Mouse (Mus musculus): ENCODE measurements around the gene Pyroxd2. TPM values are rescaled to one million over a fixed set of nuclear protein-coding genes. Genes with fewer than 3 reads are reported as not detected.
"Not testable (repeated sequence)": the region's sequence is repeated elsewhere in the genome, so short reads cannot be mapped to it uniquely, and the experiment has no call there.

Pyroxd2 gene
- polyA plus RNA-seq (2015; fragmentation: Nextera tagmentation; extraction: Ambion mirVana): 2.5 and 3.0 TPM in 2 replicates

DNA sequence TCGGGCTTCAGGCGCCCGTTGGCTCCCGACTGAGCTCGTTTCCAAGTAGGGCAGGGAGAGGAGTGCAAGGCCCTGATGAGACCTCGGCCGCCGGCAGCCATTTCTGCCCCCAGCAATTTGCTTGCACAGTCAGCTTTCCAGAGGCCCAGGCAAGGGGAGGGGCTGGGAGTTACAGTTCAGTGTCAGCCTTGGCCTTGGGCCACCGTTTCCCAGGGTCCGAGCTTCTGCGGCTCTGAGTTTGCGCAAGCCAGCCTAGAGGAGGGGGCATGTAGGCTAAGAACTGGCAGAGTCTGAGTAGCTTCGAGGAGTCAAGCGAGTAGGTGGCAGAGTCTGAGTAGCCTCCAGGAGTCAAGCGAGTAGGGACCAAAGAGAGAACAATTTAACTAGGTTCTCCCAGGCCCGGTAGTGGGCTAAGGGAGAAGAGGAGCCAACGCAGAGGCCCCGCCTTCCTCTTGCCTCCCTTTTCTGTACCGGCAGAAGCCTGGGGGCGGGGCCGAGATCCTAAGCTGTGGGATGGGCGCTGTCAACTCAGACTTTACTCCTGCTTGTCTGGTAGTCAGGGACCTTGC lies at the start of gene Pyroxd2:
Gene Pyroxd2 (minus strand): TSS at position 413 of the 569 bp plus-strand sequence.
- Histone ChIP-seq H3K36me3 (ENCODE audit: control insufficient read depth, insufficient read depth, low read length) (no peaks in the 10 kb centered on the region), H3K27me3 (replicated peaks; ENCODE audit: control insufficient read depth, insufficient read depth, low read length) (no peaks in the 10 kb centered on the region), H3K4me2 (ENCODE audit: low read length) (peak within 1 kb of the TSS; percentile 68), H3K4me3 (ENCODE audit: low read length) (peak within 1 kb of the TSS; percentile 42), H3K9ac (ENCODE audit: low read depth, low read length) (peak within 1 kb of the TSS; percentile 68), H3K4me1 (ENCODE audit: control insufficient read depth, insufficient read depth, low read depth, low read length) (peaks cover 14% of the 10 kb centered on the region), H3K27ac (ENCODE audit: low read depth, low read length) (peak within 1 kb of the TSS; percentile 72), H3K9me3 (ENCODE audit: control insufficient read depth, low read length) (no peaks in the 10 kb centered on the region)
- WGBS: 1% methylated on average over 22 of the region's 22 CpGs
- ATAC-seq: peak; percentile 89

DNA sequence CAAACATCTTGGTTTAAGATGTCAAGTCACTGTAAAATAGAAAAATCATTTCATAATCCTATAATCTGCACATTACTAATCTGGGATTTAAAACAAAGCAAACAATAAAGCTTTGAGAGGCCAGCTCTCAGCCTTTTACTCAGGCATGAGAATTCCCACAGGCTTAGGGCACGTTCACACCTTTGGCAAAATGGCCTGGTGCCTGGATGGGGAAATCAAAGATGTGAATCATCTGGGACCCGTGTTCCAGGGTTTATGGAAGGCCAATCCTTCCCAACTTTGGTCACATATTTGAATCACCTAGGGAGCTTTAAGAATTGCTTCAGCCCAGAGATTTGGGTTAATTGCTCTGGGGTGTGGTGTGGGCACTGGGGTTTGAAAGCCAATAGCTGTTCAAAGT lies 45.3 kb upstream of the Pyroxd2 start:
- Histone ChIP-seq H3K27ac (ENCODE audit: low read depth, low read length) (no peak overlapping the region), H3K36me3 (ENCODE audit: control insufficient read depth, insufficient read depth, low read length) (no peaks in the 10 kb centered on the region), H3K4me2 (ENCODE audit: low read length) (no peak overlapping the region), H3K4me1 (ENCODE audit: control insufficient read depth, insufficient read depth, low read depth, low read length) (peaks cover 8% of the 10 kb centered on the region), H3K9ac (ENCODE audit: low read depth, low read length) (no peak overlapping the region), H3K9me3 (ENCODE audit: control insufficient read depth, low read length) (no peaks in the 10 kb centered on the region), H3K4me3 (ENCODE audit: low read length) (no peak overlapping the region), H3K27me3 (replicated peaks; ENCODE audit: control insufficient read depth, insufficient read depth, low read length) (no peaks in the 10 kb centered on the region)
- WGBS: 76% methylated on average over 2 of the region's 2 CpGs
- no peak for ATAC-seq

DNA sequence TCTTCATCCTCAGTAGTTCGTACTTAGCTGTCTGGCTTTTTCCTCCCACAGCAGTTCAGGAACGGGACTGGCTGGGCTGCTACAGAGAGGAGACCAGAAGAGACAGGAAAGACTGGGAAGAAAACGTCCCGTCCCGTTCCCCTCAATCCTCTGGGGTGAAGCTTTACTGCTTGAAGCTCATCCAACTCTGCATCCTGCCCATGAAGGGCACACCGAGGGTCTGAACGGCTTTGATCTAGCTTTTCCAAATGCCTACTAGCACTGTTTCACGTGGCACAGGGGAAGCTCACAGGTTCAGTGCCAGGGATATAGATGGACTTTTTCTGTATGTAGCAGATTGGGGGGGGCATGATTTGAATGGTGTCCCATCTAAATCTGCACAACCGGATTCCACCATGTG lies 43.2 kb upstream of the Pyroxd2 start:
- no peak overlapping the region for H3K27ac ChIP-seq (ENCODE audit: low read depth, low read length)
- peak overlapping the region; percentile 96 for H3K4me2 ChIP-seq (ENCODE audit: low read length)
- 26% methylated on average over 9 of the region's 9 CpGs for WGBS
- no peaks in the 10 kb centered on the region for H3K27me3 ChIP-seq (replicated peaks; ENCODE audit: control insufficient read depth, insufficient read depth, low read length)
- peaks cover 8% of the 10 kb centered on the region for H3K4me1 ChIP-seq (ENCODE audit: control insufficient read depth, insufficient read depth, low read depth, low read length)
- peak overlapping the region; percentile 48 for H3K4me3 ChIP-seq (ENCODE audit: low read length)
- H3K36me3 ChIP-seq (ENCODE audit: control insufficient read depth, insufficient read depth, low read length): no peaks in the 10 kb centered on the region
- H3K9me3 ChIP-seq (ENCODE audit: control insufficient read depth, low read length): no peaks in the 10 kb centered on the region
- H3K9ac ChIP-seq (ENCODE audit: low read depth, low read length): no peak overlapping the region
- no peak for ATAC-seq

DNA sequence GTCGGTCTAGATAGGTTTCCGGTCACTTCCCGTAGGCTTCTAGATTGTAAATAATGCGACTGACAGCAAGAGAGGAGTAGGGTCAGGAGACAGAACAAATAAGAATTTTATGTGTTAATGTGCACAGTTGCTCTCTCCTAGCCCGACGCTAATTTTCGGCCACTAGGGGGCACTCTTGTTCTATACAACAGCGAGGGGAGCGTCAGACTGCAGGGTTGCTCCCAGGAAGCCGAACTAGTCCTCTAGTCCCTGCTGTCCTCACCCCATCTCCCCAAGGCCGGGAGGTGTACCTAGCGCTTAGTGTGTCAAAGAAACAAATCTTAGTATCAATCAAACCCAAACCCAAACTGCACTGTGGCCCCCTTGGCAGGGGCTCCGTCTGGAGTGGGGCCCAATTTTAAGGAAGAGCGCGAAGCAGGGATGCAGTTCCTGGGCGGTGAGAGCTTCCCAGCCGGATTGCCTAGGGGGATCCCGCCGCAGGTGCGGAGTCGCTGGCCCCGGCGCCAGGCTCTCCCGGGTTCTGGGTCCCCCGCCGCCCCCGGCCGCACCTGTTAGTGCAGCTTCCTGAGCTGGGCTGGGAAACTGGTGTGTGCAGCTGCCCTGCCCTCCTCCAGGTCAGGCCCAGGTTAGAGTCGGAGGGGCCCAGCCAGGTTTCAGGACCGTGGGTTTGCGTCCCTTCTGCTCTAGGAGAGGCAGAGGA lies 42.5 kb upstream of the Pyroxd2 start:
- peaks cover 8% of the 10 kb centered on the region for H3K4me1 ChIP-seq (ENCODE audit: control insufficient read depth, insufficient read depth, low read depth, low read length)
- H3K4me3 ChIP-seq (ENCODE audit: low read length): peak overlapping the region; percentile 48
- 2% methylated on average over 31 of the region's 31 CpGs for WGBS
- H3K36me3 ChIP-seq (ENCODE audit: control insufficient read depth, insufficient read depth, low read length): no peaks in the 10 kb centered on the region
- H3K9ac ChIP-seq (ENCODE audit: low read depth, low read length): peak overlapping the region; percentile 62
- H3K27ac ChIP-seq (ENCODE audit: low read depth, low read length): no peak overlapping the region
- peak overlapping the region; percentile 96 for H3K4me2 ChIP-seq (ENCODE audit: low read length)
- H3K9me3 ChIP-seq (ENCODE audit: control insufficient read depth, low read length): no peaks in the 10 kb centered on the region
- H3K27me3 ChIP-seq (replicated peaks; ENCODE audit: control insufficient read depth, insufficient read depth, low read length): no peaks in the 10 kb centered on the region
- ATAC-seq: peak; percentile 94

DNA sequence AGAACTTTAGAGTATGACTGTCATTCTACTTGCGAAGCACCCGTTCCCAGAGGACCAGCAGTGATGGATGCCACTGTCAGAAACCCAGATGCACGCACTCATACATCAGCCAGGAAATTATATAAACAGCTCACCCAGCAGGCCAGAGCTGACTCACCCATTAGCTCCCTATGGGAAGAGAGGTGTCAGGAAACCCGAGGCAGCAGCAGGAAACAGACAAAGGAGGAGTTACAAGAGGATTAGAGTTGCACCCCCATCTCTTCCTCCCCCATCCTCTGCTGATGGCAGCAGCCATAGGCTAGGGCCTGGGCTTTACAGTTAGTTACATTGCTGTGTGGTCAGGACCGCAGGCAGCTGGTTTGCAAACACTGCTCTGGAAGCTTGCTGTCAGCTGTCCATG lies 35.7 kb upstream of the Pyroxd2 start:
- H3K9ac ChIP-seq (ENCODE audit: low read depth, low read length): no peak overlapping the region
- no peaks in the 10 kb centered on the region for H3K36me3 ChIP-seq (ENCODE audit: control insufficient read depth, insufficient read depth, low read length)
- no peaks in the 10 kb centered on the region for H3K27me3 ChIP-seq (replicated peaks; ENCODE audit: control insufficient read depth, insufficient read depth, low read length)
- H3K4me3 ChIP-seq (ENCODE audit: low read length): no peak overlapping the region
- H3K4me1 ChIP-seq (ENCODE audit: control insufficient read depth, insufficient read depth, low read depth, low read length): peaks cover 7% of the 10 kb centered on the region
- 45% methylated on average over 5 of the region's 5 CpGs for WGBS
- H3K9me3 ChIP-seq (ENCODE audit: control insufficient read depth, low read length): no peaks in the 10 kb centered on the region
- no peak for ATAC-seq
- H3K27ac ChIP-seq (ENCODE audit: low read depth, low read length): no peak overlapping the region
- no peak overlapping the region for H3K4me2 ChIP-seq (ENCODE audit: low read length)

DNA sequence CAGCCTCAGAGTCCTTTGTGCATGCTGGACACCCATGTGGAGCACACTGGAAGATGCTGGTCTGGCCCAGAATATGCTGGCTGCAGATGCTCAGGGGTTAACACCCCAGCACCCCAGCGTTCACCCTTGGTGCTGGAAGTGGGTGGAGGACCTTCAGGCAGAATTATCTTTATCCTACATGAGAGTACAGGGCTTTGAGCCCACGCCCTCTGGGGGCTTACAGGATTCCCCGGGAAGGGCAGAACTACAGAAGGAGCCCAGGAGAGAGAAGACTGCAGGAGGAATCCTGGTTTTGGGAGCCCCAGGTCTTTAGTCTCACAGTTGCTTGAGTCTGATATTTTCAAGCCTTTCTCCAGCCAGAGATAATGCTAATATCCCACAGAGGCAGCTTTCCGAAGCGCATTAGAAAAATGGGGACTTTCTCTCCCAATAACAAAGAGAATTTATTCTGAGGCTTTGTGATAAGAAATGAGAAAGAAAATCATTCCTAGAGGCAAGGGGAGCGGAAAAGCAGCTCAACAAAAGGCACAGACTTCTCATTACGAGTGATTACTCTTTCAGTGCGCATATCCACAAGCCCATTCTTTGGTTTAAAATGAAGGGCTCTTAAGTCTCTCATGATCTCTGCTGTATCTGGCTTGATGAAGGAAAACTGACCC lies 33.1 kb upstream of the Pyroxd2 start:
- WGBS: 33% methylated on average over 8 of the region's 8 CpGs
- Histone ChIP-seq H3K4me1 (ENCODE audit: control insufficient read depth, insufficient read depth, low read depth, low read length) (peaks cover 7% of the 10 kb centered on the region), H3K4me2 (ENCODE audit: low read length) (peak overlapping the region; percentile 22; the same call in 1 of the 2 replicates), H3K36me3 (ENCODE audit: control insufficient read depth, insufficient read depth, low read length) (no peaks in the 10 kb centered on the region), H3K4me3 (ENCODE audit: low read length) (no peak overlapping the region), H3K27ac (ENCODE audit: low read depth, low read length) (peak overlapping the region; percentile 24; the same call in 1 of the 2 replicates), H3K27me3 (replicated peaks; ENCODE audit: control insufficient read depth, insufficient read depth, low read length) (no peaks in the 10 kb centered on the region), H3K9me3 (ENCODE audit: control insufficient read depth, low read length) (no peaks in the 10 kb centered on the region), H3K9ac (ENCODE audit: low read depth, low read length) (no peak overlapping the region)
- ATAC-seq: no peak

DNA sequence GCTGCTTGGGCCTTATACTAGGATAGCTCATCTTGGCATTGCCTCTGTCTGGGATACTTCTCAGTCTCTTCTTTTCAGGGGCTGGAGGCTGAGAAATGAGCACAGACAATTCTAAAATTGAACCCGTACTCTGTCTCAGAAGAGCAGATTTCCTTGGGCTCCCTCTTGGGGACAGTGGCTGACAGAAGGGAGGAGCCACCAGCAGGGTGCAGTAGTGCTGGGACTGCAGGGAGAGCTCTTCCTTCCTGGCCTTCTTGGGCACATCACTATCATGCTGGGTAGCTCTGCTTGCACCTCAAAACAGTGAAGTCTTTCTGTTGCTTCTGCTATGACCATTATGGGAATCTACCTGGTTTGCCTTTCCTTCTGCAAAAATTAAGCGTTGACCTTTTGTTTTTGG lies 32.6 kb upstream of the Pyroxd2 start:
- no peak overlapping the region for H3K4me3 ChIP-seq (ENCODE audit: low read length)
- peaks cover 8% of the 10 kb centered on the region for H3K4me1 ChIP-seq (ENCODE audit: control insufficient read depth, insufficient read depth, low read depth, low read length)
- H3K9ac ChIP-seq (ENCODE audit: low read depth, low read length): no peak overlapping the region
- H3K4me2 ChIP-seq (ENCODE audit: low read length): no peak overlapping the region
- H3K27ac ChIP-seq (ENCODE audit: low read depth, low read length): no peak overlapping the region
- 30% methylated on average over 2 of the region's 2 CpGs for WGBS
- no peak for ATAC-seq
- H3K36me3 ChIP-seq (ENCODE audit: control insufficient read depth, insufficient read depth, low read length): no peaks in the 10 kb centered on the region
- H3K9me3 ChIP-seq (ENCODE audit: control insufficient read depth, low read length): no peaks in the 10 kb centered on the region
- no peaks in the 10 kb centered on the region for H3K27me3 ChIP-seq (replicated peaks; ENCODE audit: control insufficient read depth, insufficient read depth, low read length)

DNA sequence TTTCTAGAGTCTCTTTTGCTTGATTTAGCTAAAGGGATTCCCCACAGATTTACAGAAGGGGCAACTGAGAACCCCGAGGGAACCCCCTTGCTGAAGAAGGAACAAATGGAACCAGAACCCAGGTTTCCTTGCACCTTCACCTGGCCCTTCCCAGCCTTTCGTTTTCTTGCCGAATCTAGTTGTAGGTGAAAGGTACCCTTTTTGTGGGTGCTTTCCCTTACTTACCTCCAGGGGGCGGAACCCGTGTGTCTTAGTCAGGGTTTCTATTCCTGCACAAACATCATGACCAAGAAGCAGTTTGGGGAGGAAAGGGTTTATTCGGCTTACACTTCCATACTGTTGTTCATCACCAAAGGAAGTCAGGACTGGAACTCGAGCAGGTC lies 27.6 kb upstream of the Pyroxd2 start:
- H3K9ac ChIP-seq (ENCODE audit: low read depth, low read length): peak overlapping the region; percentile 80
- H3K4me3 ChIP-seq (ENCODE audit: low read length): peak overlapping the region; percentile 78
- H3K27ac ChIP-seq (ENCODE audit: low read depth, low read length): peak overlapping the region; percentile 90
- not testable (repeated sequence) for H3K9me3 ChIP-seq (ENCODE audit: control insufficient read depth, low read length); H3K27me3 ChIP-seq (replicated peaks; ENCODE audit: control insufficient read depth, insufficient read depth, low read length); ATAC-seq; H3K4me1 ChIP-seq (ENCODE audit: control insufficient read depth, insufficient read depth, low read depth, low read length); H3K36me3 ChIP-seq (ENCODE audit: control insufficient read depth, insufficient read depth, low read length)
- 56% methylated on average over 7 of the region's 7 CpGs for WGBS
- H3K4me2 ChIP-seq (ENCODE audit: low read length): peak overlapping the region; percentile 90

DNA sequence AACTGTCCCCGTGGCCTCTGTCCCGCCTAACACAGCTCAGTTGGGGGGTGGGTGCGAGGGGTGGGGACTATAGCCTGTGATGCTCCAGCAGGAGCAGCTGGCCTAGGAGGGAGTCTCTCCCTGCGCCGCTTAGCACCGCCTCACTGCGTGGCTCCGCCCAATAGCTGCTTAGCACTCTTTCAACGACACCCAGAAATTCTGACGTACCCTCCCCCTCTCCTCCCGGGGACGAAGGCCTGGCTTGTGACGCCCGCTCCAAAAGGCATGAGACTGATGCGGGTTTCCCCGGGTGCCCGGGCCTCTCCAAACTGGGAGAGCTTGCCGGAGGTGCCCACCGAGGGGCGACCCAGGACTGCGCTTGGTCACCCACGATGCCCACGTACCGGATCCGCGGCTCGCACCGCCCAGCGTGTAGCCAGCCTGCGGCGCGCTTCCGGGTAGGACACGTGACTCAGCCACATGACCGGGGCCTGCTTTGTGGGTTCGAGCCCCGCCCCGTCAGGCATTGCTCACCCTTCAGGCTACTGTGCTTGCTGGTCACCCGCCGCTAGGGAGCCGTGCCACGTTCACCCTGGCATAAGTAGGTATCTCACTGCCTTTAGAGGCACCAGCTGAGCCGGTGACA lies 27.1 kb upstream of the Pyroxd2 start, which contains the start of gene Hps1:
Gene Hps1 (minus strand): TSS at position 448 of the 625 bp plus-strand sequence.
- H3K27me3 ChIP-seq (replicated peaks; ENCODE audit: control insufficient read depth, insufficient read depth, low read length): no peaks in the 10 kb centered on the region
- H3K27ac ChIP-seq (ENCODE audit: low read depth, low read length): peak within 1 kb of the TSS; percentile 90
- H3K9me3 ChIP-seq (ENCODE audit: control insufficient read depth, low read length): no peaks in the 10 kb centered on the region
- H3K9ac ChIP-seq (ENCODE audit: low read depth, low read length): peak within 1 kb of the TSS; percentile 80
- H3K4me3 ChIP-seq (ENCODE audit: low read length): peak within 1 kb of the TSS; percentile 78
- under 1% methylated on average over 42 of the region's 43 CpGs for WGBS
- H3K36me3 ChIP-seq (ENCODE audit: control insufficient read depth, insufficient read depth, low read length): no peaks in the 10 kb centered on the region
- H3K4me2 ChIP-seq (ENCODE audit: low read length): peak within 1 kb of the TSS; percentile 90
- peaks cover 3% of the 10 kb centered on the region; the same call in 1 of the 2 replicates for H3K4me1 ChIP-seq (ENCODE audit: control insufficient read depth, insufficient read depth, low read depth, low read length)
- peak; percentile 98 for ATAC-seq

Measured in hindbrain, embryonic 16.5 days (tissue).